22 mouse cellular contexts compared by ENCODE assay signal in genomic region chr5:25261452-25261851, GRCm38 (mm10). TPM values are rescaled to one million over a fixed set of nuclear protein-coding genes. Genes with fewer than 3 reads are reported as not detected.
"Had no signal": no experiment of that assay in that cellular context is flagged by ENCODE, and none has a peak within 500 bp of the region (broad histone marks: within the 10 kb centered on the region; RNA-seq: fewer than 3 reads in every experiment).

No protein-coding gene starts in this region.

- H3K36me3 ChIP-seq: liver, embryonic 13.5 days had no signal

- DNase-seq: liver; liver, embryonic 13.5 days; liver, postnatal 0 days; lung, postnatal 36 days; right cerebral cortex, postnatal 14 days; thymus, adult 2 months; thymus, postnatal 25 days had no signal

- H3K27ac ChIP-seq: hindbrain, postnatal 0 days; intestine, embryonic 15.5 days; layer of hippocampus, adult 2 months; liver, embryonic 13.5 days; stomach, embryonic 15.5 days had no signal

- ATAC-seq: hindbrain, postnatal 0 days; intestine, embryonic 15.5 days; liver, postnatal 0 days had no signal

- H3K4me3 ChIP-seq: intestine, embryonic 15.5 days; layer of hippocampus, adult 2 months; liver, embryonic 13.5 days; stomach, embryonic 15.5 days had no signal

- H3K4me1 ChIP-seq: intestine, embryonic 15.5 days; liver, embryonic 13.5 days; stomach, embryonic 15.5 days had no signal

- H3K4me2 ChIP-seq: intestine, embryonic 15.5 days; liver, embryonic 13.5 days; stomach, embryonic 15.5 days had no signal

- H3K9me3 ChIP-seq: intestine, embryonic 15.5 days; liver, embryonic 13.5 days; stomach, embryonic 15.5 days had no signal

- H3K9ac ChIP-seq: intestine, embryonic 15.5 days; liver, embryonic 13.5 days; liver, postnatal 0 days; stomach, embryonic 15.5 days had no signal

- H3K27me3 ChIP-seq: intestine, embryonic 15.5 days; liver, embryonic 13.5 days; stomach, embryonic 15.5 days had no signal

RNA-seq across cellular contexts. Expression of gene E130116L18Rik, which starts 38.5 kb away (rescaled TPM):
- total RNA-seq: hindbrain, postnatal 0 days; layer of hippocampus, adult 2 months; layer of hippocampus, postnatal 10 days; left cerebral cortex, adult 18-20 months; left cerebral cortex, postnatal 10 days; megakaryocyte progenitor cell, adult 5-6 weeks; midbrain, postnatal 0 days had no signal
- polyA plus RNA-seq: intestine, embryonic 15.5 days; limb, embryonic 11.5 days; liver, embryonic 13.5 days; liver, postnatal 0 days; lung, embryonic 16.5 days; neural tube, embryonic 14.5 days; spleen, adult 2 months; stomach, embryonic 15.5 days; testis, adult 2 months; thymus, adult 2 months; urinary bladder, adult 2 months had no signal
